Mouse (Mus musculus) MEL (cell line): ENCODE results near the gene Zmat3.

Experiments used
- CTCF ChIP-seq, 3 experiments: IDR thresholded peaks in 2 of 3; conservative IDR thresholded peaks in 1 of 3; 2 replicates each; pipeline ENCODE4 v1.5.1; 2011 to 2012; ENCODE audit warnings: low read length in 3 of 3, low read depth in 2 of 3, mild to moderate bottlenecking in 2 of 3, improper control_type of control experiment in 1 of 3, inconsistent platforms in 1 of 3, mixed read lengths in 1 of 3, moderate library complexity in 1 of 3; ENCODE audit not compliant: control insufficient read depth in 1 of 3, insufficient read depth in 1 of 3, poor library complexity in 1 of 3, severe bottlenecking in 1 of 3
- EP300 ChIP-seq, 2 experiments: IDR thresholded peaks; 2 replicates each; pipeline ENCODE4 v1.6.1; 2011; ENCODE audit warnings: improper control_type of control experiment in 2 of 2, low read length in 2 of 2, low read depth in 1 of 2, mild to moderate bottlenecking in 1 of 2
- HCFC1 ChIP-seq: IDR thresholded peaks from 2 replicates; pipeline ENCODE4 v1.6.1; 2012; ENCODE audit warnings: low read depth, mild to moderate bottlenecking, inconsistent platforms, low read length, improper control_type of control experiment, moderate library complexity
- KAT2A ChIP-seq: conservative IDR thresholded peaks from 2 replicates; pipeline ENCODE4 v1.6.1; 2012; ENCODE audit warnings: low read depth, low read length, improper control_type of control experiment, inconsistent platforms
- MAX ChIP-seq: IDR thresholded peaks from 2 replicates; pipeline ENCODE4 v1.6.1; 2011; ENCODE audit warnings: low read length, improper control_type of control experiment
- POLR2A ChIP-seq, 2 experiments: IDR thresholded peaks; 2 replicates each; pipeline ENCODE4 v1.6.1; 2011 to 2012; ENCODE audit warnings: low read length in 2 of 2, mild to moderate bottlenecking in 2 of 2, control low read depth in 1 of 2, improper control_type of control experiment in 1 of 2, low read depth in 1 of 2, moderate library complexity in 1 of 2; ENCODE audit not compliant: control insufficient read depth in 1 of 2, insufficient read depth in 1 of 2, poor library complexity in 1 of 2
- TAL1 ChIP-seq: IDR thresholded peaks from 2 replicates; pipeline ENCODE4 v1.6.1; 2012; ENCODE audit warnings: mild to moderate bottlenecking, inconsistent platforms, low read length, moderate library complexity, mixed read lengths
- TBP ChIP-seq: IDR thresholded peaks from 2 replicates; pipeline ENCODE4 v1.8.0; 2011; ENCODE audit warnings: low read depth, low read length, improper control_type of control experiment
- TCF12 ChIP-seq: IDR thresholded peaks from 2 replicates; pipeline ENCODE4 v1.6.1; 2014; ENCODE audit warnings: low read depth, mild to moderate bottlenecking, inconsistent platforms, low read length, improper control_type of control experiment, moderate library complexity
- UBTF ChIP-seq: IDR thresholded peaks from 2 replicates; pipeline ENCODE4 v1.6.1; 2012; ENCODE audit warnings: low read depth, mild to moderate bottlenecking, inconsistent platforms, low read length, improper control_type of control experiment, moderate library complexity, borderline replicate concordance; ENCODE audit not compliant: insufficient read depth

DNA sequence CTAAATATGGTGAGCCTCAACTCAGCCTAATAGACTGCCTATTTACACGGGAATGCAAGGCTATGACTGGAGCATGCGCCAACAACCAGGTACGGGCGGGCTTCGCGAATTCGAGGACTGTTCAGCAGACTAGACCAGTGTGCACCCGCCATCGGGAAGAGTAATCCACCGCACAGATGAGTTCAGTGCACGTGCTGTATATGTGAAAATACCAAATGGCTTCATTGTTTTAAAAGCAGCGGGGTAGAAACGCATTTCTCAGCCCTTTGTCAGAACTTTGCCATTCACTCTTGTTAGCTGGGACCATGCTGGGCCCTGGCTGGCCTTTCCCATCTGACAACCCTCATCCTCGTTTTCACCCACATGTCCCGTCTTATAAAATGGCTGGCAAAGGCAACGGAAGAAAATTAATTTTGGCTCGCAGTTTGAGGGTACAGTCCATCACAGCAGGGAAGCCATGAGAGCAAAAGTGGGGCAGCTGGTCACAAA is 476 bp upstream of the Zmat3 start:
- TF ChIP-seq CTCF (IDR thresholded peaks at IDR 0.05 in 2 of 3, conservative IDR thresholded peaks at IDR 0.05 in 1 of 3; ENCODE audit: control insufficient read depth in 1 of 3, insufficient read depth in 1 of 3, low read depth in 2 of 3, low read length in 3 of 3, poor library complexity in 1 of 3, severe bottlenecking in 1 of 3) (no peak), UBTF (no peak), MAX (no peak), TCF12 (no peak), TAL1 (no peak), HCFC1 (no peak), TBP (no peak), KAT2A (no peak), EP300 (IDR thresholded peaks at IDR 0.05; ENCODE audit: low read depth in 1 of 2, low read length in 2 of 2) (no peak), POLR2A (IDR thresholded peaks at IDR 0.05; ENCODE audit: control insufficient read depth in 1 of 2, insufficient read depth in 1 of 2, low read depth in 1 of 2, low read length in 2 of 2, poor library complexity in 1 of 2) (no peak)
